Mouse (Mus musculus) thymus, postnatal 0 days (tissue): Measurements from ENCODE around the gene Uox. TPM values are rescaled to one million over a fixed set of nuclear protein-coding genes. Genes with fewer than 3 reads are reported as not detected.

Experiments
- DNase-seq: peaks from one replicate; pipeline ENCODE4 v3.0.0-alpha.2; 2015; ENCODE audit warnings: low spot score
- polyA plus RNA-seq: library from polyadenylated mRNA; unstranded; fragments of >200 nt; fragmentation: Nextera tagmentation; extraction: Ambion mirVana; gene quantifications from 2 replicates; pipeline ENCODE4 v1.2.1, GENCODE M21; 2015

Gene Uox
- polyA plus RNA-seq, result 0.10 and 0.35 TPM in 2 replicates

GRCm38 (mm10) chr3:146570148-146570782 is at the start of gene Uox:
Gene Uox, plus strand, starts transcription at chr3:146570426.
- DNase-seq, result no peak

DNA sequence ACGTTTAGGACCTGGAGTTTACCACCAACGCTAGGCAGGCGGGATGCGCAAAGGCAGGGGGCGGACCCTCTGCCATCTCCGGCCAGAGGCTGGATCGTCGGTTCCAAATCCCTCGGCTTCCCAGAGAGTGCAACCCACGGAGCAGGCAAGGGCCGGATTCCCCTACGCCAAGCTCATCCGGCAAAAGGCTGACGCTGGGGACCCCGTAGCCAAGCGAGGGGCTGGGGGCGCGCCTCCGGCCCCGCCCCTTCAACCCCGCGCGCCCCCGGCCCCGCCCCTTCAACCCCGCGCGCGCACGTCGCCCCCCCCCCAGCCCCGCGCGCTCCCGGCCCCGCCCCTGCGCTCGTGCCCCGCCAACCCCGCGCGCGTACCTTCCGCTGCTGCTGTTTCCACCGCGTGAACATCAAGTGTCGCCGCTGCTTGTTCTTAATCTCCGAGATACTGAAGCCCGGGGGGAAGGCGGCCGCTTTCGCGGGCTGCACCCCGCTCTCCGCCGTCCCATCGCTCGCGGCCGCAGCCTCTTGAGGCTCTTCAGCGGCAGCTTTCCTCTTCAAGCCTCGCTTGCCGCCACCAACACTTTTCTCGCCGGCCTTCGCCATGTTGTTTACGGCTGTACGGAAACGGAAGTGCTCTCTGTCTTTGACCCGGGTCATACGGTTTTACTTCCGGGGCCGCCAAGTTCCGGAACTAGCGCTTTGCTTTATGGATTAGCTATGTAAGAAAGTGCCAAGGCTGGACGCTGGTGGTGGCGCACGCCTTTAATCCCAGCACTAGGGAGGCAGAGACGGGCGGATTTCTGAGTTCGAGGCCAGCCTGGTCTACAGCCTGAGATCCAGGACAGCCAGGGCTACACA is 49.2 kb upstream of the Uox start, which contains the start of gene Rpf1:
TSS of gene Rpf1 (minus strand) at position 632 of the 854 bp plus-strand sequence.
- DNase-seq, result peak; percentile 94

DNA sequence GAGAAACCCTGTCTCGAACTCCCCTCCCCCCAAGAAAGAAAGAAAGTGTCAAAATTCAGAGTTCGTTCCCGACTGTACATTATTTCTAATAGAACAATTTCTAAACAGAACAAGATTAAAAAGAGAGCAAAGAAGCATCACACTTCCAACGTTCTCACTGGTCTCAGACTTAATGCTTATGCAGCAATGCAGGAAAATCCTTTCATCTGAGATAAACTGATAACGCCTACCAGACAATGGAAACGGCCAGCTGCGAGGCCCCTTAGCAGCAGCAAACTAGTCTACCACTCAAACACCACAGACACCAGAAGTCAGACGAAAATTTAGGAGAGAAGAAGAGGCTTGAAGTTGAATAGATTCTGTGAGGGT is 48.6 kb upstream of the Uox start:
- DNase-seq, result no peak

- no peak for DNase-seq
Measured at GRCm38 (mm10) chr3:146528335-146528734, 41.9 kb upstream of the Uox start.

DNA sequence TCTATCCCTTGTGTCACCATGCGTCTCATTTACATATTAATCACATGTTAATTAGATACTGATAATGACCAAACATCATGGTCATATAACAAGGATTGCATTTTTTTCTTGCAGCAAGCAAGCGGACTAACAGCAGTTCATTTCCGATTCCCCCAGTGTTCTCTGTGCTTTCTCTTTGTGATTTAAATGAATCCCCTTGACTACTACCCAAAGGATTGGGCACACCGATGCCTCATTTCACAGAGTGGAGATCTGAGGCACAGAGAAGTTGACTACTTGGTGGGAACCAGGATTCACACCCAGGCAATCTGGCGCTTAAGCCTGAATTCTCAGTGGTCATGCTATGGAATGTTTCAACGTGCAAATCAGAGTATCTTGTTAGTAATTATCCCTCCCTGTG is 35.2 kb upstream of the Uox start:
- no peak for DNase-seq

GRCm38 (mm10) chr3:146540521-146541273 is 29.5 kb upstream of the Uox start:
- DNase-seq, result no peak

DNA sequence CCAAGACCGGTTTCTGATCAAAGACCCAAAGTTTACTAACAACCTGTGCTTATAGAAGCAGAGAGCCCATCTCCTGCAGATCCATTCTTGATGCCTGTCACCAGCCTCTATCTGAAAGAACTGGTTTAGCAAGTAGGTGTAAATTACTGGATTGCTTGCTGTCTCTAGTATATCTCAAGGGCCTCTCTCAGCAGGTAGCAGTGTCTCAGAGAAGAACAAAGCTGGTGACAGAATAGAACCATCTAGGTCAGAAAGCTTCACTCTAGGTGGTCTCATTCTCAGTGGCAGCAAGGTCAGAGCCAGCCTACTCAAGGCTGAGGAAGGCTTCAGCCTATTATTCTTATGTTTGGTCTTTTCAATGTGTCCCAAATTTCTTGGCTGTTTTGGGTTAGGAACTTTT is 26.6 kb upstream of the Uox start:
- DNase-seq, result no peak

DNA sequence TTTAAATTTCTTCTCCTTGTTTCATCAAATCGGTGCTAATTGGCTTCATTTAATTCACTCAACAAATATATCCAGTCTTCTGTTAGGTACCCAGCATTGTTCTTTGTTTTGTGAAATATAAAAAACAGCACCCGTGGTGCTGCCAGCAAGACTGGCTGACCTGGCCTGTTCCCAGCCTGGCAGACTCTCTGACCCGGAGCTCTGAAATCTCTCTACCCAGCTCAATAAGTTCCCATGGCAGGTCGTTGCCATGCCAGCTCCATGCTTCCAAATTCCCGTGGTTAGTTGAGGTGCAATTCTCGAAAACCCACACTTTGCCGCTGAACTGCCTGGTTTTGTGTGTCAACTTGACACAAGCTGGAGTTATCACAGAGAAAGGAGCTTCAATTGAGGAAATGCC is 15.4 kb upstream of the Uox start:
- DNase-seq, result no peak

DNA sequence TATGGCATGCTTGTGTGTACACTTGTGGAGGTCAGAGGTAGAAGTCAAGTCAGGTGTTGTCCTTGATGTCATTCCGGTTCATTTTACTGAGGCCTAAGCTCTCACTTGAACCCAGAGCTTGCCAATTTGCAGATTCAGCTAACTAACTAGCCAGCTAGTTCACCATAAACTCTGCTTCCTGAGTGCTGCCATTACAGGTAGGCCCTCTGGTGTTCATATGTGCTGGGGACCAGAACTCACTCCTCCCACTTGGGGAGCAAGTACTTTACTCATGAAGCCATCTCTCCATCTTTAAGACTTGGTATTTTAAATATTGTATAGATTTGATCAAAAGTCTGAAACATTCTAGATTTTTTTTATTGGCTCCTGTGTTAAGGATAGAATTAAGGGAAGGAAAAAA is 13.7 kb upstream of the Uox start:
- DNase-seq, result no peak

DNA sequence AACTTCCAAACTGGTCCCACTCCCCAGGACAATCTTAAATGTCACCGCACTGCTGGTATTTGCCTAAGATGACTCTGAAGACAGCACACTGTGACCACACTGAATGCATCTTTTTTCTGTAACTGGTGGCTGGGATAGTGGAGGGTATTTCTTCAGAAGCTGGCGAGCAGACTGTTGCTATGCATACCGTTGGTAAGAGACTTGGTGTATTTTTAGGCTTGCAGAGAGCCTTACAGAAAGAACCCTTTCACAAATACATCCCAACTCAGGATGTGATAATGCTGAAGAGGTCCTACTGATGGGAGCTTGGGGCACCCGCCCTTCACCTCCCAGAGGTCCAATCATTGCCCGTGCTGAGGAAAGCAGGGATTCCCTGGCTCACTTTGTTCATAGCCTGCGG is 12.7 kb upstream of the Uox start:
- DNase-seq, result no peak

DNA sequence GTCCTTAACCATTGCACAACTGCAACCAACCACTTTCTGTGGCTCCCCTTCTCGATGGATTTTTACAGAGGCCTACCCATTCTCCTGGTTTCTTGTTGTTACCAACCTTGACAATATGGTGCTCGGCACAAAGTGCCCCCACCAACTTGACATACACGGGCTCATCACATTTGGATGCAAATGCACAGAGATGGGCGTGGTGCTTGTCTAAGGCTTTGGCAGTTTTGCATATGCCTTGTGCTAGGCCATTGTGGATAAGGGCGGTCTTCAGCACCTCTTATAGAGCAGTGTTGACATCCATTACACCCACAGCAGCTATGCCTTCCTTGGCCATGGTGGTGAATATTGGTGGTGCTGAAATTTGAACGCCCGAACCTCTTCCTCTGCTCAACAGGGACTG is 7.3 kb upstream of the Uox start:
- no peak for DNase-seq

DNA sequence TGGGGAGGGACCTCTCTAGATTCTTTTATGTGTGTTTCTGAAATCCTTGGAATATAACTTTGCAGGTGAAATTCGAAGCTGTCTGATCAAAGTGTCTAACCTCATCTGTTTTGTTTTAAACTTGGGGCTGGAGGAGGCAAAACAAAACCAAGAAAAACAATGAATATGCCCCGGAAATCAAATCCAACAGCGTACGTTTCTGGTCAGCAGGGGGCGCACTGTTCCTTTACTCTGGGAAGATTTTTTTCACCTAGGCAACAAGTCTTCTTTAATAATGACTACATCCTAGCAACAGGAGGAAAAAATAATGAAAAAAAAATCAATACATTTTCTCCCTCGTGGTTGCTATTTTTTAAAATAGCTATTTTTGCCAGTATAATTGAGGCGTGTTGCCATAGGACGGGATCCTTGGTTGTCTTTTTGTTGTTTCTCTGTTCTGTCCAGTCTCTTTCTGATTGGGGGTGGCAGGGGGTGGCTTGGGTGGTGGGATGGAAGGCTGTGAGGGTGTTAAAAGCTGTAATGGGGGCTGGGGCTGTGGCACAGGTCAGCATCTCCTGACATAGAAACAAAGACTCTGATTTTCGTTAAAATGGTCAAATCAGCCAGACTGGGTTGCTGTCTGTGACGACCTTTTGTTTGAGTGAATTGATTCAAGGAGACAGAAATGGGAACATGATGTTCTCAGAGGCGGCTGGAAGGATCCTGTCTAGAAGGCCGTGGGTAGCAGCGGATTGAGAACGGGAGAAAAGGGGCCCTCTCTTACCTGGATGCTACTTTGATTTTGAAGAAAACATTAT is 5.8 kb upstream of the Uox start:
- DNase-seq, result peak; percentile 68

- DNase-seq, result no peak
Measured at GRCm38 (mm10) chr3:146565065-146565411, 5.2 kb upstream of the Uox start.

- no peak for DNase-seq
Measured at GRCm38 (mm10) chr3:146567366-146567765, 2.9 kb upstream of the Uox start.

DNA sequence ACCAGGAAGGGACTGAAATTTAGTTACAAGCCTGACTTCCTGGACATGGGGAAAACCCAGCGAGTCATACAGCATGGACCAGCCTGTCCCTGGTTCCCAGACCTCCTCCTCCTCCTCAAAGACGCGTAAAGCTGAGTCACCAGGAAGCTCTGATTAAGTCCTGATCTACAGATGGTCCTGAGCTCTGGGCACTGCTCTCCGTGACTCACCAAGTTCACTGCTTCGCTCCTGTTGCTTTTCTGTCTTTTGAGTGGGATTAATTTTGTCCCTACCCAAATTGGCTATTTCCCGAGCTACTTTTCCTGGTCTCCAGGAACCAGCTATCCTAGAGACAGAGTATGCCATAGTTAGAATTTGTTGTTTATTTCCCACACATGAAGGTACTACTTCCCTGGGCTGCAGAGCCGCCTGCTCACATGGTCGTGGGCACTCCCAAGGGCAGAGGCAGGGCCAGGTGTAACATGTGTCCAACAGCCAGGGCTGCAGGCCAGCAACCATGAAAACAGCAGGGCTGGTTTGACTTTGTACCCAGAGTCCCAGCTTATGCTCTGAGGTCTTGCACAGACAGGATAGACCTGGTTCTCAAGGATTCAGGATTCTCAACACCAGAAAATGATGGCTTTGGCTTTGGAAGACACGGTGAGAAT is 2.2 kb upstream of the Uox start:
- no peak for DNase-seq

DNA sequence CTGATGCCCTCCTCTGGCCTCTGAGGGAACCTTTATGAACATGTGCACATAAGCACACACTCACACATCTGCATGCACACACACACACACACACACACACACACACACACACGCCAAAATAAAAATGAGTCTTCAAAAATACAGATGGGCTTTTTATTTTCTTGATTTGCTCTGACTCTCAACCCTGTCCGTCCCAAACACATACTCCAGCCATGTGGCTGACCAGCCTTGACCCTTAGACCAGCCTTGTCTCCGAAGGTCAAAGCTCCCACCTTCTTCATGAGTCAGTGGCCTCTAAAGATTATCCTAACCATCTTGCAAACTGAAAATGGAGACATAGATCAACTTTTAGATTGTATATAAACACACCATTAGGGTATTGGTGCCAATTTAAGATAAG is 632 bp upstream of the Uox start:
- DNase-seq, result no peak

DNA sequence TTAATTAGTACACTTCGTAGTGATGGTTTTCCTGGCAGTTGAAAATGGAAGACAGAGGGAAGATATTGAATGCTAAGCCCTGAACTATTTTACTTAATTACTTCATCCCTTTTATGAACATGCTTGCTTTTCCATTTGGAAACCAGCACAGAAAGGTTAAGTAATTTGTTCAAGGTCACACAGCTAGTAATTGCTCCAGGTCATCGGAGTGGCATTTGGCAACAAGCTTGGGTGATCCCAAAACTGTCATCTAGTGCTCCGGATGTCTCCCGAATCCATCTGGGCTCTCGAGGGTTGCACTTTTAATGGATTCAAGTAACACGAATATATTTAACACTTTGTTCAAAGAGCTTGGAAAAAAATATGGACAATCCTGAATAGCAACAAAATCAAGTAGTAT is 713 bp downstream of the Uox start:
- DNase-seq, result no peak

- no peak for DNase-seq
Measured at GRCm38 (mm10) chr3:146571341-146571740, 1.1 kb downstream of the Uox start.

- DNase-seq, result no peak
Measured at GRCm38 (mm10) chr3:146577591-146577990, 7.4 kb downstream of the Uox start.

DNA sequence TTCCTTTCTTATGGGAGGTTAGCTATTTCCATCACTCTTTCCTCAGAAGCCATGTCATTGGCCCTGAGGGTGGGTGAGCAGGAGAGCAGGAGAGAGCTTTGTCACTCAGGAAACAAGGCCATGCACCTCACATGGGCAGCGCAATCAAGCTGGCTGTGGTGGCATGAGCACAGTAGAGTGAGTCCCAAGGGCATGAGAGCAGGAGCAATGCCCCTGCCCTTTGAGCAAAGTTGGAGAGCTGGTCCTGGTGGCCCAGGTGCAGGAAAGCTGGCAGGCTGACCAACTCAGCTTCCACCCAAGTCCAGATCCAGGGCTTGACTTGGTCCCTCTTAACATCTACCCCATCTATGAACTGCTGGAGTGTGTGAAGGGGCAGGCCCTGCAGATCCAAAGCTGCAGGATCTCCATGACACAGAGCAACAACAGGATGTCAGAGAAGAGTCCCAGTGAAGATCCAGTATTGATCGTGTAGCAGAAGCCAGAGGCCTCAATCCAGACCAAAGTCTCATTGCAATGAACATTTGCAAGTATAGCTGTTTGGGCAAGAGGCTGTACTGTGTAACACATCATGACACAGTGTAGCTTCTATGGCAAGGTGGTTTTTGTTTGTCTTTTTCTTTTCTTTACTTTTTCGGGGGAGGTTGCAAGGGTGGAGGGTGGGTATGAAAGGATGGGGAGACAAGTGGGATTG is 10.0 kb downstream of the Uox start:
- DNase-seq, result no peak
